Mouse (Mus musculus) neutrophil, adult 5-6 weeks (primary cell): ENCODE results near the gene Suclg2. TPM values are rescaled to one million over a fixed set of nuclear protein-coding genes. Genes with fewer than 3 reads are reported as not detected.
"Not testable (repeated sequence)": the region's sequence is repeated elsewhere in the genome, so short reads cannot be mapped to it uniquely, and the experiment has no call there.

Experiments
- ATAC-seq: fragments of 151-379, 151-347 bp; 2 replicates; pipeline ENCODE4 v1.8.0; 2017; ENCODE audit warnings: mild to moderate bottlenecking, moderate TSS enrichment; ENCODE audit not compliant: insufficient number of reproducible peaks, poor library complexity, low FRiP score, severe bottlenecking; ENCODE audit errors: extremely low read depth
- total RNA-seq: library from RNA; stranded (forward); fragments of 200-1000 nt; gene quantifications from 2 replicates; pipeline ENCODE4 v1.2.3, GENCODE M21; 2017

Gene Suclg2
- total RNA-seq, 1 experiment from 2014 or later: 28.9 TPM

- no peak for ATAC-seq
Measured at GRCm38 (mm10) chr6:95650082-95650722, 68.4 kb downstream of the Suclg2 start.

- no peak for ATAC-seq
Measured at GRCm38 (mm10) chr6:95649123-95649663, 69.4 kb downstream of the Suclg2 start.

- ATAC-seq: no peak
Measured at GRCm38 (mm10) chr6:95637416-95637815, 81.2 kb downstream of the Suclg2 start.

DNA sequence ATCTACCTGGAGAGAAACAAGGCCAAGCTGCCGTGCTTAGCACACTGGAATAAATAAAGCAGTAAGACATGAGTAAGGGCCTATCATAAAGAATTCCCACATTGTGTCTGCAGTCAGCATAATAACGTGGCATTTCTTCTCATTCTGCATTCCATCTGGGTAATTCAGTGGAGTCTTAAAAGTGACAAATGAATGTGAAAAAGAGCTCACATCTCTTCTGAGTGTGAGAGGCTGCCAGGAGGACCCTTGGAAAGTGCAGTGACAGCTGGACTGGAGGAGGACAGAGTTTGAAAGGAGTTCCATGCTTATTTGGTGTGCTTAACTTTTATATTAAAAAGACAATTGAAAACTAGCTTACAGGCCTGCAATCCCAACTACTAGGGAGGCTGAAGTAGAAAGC, 83.2 kb downstream of the Suclg2 start:
- no peak for ATAC-seq

- no peak for ATAC-seq
Measured at GRCm38 (mm10) chr6:95629071-95629470, 89.5 kb downstream of the Suclg2 start.

DNA sequence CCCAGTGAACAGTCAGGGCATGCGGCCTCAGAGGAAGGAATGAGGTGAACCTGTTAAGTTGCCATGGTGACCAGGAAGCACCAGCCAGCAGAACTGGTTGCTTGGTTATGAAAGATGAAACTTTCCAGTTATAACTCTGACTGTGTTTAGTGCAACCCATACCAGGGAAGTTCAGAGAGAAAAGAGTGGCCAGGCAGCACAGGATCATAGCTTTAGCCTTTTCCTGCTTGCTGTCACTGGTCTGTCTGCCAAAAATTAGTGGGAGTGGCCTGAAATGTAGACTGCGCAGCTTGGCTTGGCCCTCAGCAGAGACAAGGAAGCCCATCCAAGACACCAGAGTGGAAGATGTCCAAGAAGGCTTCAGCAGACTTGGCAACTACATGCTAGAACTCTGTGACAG, 96.8 kb downstream of the Suclg2 start:
- ATAC-seq: no peak

GRCm38 (mm10) chr6:95620804-95621203, 97.8 kb downstream of the Suclg2 start:
- ATAC-seq: no peak

DNA sequence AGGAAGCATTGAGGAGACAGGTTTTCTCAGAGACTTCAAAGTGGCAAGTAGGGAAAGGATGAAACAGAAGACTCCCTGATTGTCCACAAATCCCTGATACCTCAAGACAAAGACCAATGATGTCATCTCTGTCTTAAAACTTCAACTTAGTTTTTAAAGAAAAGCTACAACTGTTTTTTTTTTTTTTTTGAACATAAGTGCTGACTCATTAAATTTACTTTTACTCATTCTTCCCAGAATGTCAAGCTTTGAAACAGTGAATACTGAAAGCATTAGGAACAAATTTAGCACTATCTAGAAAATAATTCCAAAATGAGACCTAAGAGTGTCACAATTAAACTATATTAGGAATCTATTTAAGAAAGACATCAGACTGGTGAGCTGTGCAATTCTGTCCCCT, 98.8 kb downstream of the Suclg2 start:
- no peak for ATAC-seq

DNA sequence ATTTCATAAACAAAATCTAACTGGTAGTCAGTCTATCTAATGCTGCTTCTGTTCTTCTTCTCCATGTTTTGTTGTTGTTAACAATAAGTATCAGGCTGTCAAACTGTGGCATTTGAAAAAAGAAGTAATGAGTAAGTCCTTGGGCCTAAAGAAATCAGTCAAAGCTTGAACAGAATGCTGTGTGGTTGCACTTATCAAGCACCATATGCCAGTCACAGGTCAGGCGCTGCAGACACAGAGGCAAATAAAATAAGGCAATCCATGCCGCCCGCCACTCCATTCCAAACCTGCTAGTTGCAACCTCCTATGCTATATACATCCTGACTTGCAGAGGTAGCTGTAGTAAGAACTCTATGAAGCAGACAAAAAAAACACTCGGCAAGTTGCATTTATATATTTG, 100.2 kb downstream of the Suclg2 start:
- ATAC-seq: no peak

DNA sequence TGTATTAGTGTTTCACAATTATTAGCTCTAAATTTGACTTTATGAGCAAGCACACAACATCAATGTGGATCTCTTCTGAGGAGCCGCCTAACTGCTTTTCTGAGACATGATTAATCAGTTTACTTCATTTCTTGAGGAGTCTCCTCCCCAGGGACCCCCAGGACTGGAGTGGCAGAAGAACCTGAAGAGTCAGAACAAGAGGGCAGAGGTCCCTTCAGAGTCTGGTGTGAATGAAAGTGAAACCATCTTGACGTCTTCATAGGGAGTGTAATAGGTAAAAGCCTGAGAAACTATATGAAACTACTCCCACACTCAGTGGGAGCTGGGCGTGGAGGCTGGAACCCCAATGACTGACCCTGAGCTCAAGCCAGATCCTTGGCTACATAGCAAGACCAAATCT, 105.4 kb downstream of the Suclg2 start:
- ATAC-seq: no peak

DNA sequence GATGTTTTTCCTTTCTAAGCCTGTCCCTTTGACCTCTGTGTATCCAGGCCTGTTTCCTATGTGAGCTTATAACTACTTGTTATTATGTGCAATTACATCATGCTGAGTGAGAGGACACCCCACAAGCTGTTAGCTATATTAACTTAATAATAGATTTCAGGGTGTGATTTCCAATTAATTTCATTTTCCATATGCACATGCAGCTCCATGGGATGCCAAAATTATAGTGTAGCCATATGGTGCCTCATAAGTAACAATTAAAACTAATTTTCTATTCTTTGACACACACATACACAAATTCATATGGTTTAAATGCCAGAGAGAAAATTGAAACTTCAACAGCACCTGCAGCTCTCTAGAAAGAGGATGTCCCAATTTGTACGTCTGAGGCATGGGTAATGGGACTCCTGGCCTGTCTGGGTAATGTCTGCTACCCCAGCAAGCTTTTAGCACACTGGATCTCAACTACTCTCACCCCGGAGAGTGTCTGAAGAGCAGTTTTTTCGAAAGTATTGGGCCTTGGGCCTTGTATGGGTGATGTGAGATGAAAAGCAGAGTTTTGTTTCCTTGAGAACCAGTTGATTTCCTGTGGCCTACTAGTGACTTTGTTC, 106.1 kb downstream of the Suclg2 start:
- ATAC-seq: no peak

GRCm38 (mm10) chr6:95611059-95611458, 107.5 kb downstream of the Suclg2 start:
- no peak for ATAC-seq

GRCm38 (mm10) chr6:95608123-95608522, 110.5 kb downstream of the Suclg2 start:
- no peak for ATAC-seq

DNA sequence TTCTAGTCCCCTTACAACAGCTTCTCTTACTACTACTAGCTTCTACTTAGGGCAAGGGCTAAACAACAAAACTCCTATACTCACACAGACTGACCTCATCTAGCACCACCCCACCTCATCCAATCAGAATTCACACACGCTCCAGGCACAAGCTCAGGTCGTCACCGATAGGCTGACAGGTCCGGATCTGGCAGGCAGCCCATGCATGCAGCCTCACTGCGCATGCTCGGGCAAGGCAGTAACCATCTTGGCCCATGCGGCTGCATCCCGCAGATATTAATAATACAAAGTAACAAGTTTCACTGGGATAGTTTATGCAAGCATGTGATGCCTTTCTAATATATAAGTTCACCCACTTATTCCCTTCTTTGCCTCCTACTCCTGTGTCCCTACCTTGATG, 117.9 kb downstream of the Suclg2 start:
- not testable (repeated sequence) for ATAC-seq

GRCm38 (mm10) chr6:95596766-95597750, 121.5 kb downstream of the Suclg2 start:
- no peak for ATAC-seq

DNA sequence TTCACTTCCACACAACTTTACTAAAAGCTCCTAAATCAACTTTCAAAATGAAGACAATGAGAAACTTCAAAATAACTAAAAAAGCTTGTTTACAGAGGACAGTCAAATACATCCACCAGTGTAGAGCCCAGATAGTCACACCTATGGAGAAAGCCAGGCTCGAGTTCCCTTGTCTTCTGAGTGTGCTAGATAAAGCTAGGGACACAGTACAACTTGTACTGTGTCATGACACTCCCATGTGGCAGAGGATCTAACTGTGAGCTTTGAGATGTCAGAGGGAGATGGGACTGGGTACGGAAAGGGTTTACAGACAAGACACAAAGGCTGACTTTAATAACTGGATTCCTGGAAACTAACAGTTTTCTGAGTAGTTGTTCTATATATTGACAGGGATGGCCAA, 122.7 kb downstream of the Suclg2 start:
- ATAC-seq: no peak

DNA sequence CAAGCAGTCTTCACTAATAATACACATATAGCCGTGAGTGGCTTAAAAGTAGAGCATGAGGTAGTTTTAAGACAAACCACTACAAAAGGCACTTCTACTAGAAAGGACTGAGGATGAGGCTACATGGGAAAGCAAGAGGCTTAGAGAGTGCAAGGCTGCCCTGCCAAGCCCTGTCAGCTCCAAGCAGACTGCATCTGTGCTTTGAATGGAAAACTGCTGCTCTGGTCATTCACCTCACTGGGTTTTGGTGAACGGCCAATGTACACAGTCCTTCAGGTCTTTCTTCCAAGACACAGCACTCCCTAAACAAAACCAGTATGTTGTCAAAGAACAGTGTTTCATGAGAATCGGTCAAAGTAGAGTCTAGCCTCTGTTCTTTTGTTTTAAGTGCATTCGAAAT, 124.4 kb downstream of the Suclg2 start:
- ATAC-seq: no peak

DNA sequence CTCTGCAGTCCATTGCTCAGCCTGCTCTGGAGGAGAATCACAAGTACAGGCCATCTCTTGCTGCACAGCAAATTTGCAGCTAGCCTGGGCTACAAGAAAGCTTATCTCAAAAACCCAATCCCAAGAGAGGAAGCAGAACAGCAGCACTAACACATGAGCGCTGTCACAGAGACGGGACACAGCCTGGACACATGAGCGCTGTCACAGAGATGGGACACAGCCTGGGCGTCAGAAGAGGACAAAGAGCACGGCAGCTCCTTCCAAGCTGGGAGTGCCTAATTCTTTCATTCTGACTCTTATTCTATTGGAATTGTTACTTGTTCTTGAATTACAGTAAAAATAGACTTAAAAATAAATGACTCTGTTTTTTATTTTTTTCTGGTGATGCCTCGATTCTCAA, 126.2 kb downstream of the Suclg2 start:
- no peak for ATAC-seq

DNA sequence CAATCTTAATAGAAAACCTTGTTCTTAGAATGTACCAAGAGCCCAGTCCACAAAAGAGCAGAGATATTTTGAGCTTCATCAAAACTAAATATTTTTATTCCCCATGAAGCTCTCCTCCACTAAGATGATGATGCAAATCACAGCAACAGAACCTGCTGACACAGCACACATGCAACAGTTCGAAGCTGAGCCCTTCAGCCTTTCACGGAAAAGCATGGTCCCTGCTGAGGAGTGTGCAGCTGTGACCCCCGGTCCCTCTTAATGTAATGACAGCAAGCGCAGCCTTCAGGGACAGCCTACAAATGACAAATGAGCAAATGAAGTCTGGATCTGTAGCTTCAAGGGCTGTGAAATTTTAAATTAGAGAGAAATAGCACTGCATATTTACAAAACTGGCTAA, 128.1 kb downstream of the Suclg2 start:
- ATAC-seq: no peak
